Mouse (Mus musculus): ENCODE data around the gene Wipf2.
A peak's percentile ranks its signal among the peaks of the same experiment; 100 is the strongest.

Wipf2 gene

DNA sequence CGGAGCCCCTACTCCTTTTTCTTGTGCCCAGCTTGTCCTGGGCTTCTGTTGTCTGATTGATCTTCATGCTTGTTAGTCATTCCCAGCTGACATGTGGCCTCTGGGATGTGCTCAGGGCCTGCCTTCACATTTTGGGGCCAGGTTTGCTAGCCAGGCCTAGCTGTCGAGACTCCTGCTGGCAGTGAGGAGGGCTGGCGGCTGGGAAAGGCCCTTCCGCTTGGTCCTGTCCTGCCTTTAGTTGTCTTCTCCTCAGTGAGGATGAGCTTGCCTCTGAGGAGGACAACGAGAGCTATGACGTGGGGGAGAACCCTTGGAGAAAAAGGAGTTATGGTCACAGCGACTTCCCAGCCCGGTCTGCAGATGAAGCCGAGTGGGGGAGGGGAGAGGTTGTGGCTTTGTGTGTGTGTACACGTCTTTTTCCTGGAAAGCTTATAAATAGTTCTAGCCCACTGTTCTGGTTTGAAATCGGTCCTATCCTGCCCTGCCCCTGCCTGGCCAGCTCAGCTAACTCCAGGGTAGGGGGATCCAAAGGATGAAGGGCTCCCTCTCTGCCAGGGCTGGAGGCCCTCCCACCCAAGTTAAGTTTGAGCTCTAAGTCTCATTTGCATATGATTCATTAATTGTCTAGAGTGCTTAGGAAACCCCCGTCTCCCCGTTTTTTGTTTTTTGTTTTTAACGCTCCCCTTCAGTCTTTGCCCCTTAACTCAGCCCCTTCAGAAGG is 80.5 kb downstream of the Wipf2 start:
- ATAC-seq (ENCODE audit: low TSS enrichment): no peak

DNA sequence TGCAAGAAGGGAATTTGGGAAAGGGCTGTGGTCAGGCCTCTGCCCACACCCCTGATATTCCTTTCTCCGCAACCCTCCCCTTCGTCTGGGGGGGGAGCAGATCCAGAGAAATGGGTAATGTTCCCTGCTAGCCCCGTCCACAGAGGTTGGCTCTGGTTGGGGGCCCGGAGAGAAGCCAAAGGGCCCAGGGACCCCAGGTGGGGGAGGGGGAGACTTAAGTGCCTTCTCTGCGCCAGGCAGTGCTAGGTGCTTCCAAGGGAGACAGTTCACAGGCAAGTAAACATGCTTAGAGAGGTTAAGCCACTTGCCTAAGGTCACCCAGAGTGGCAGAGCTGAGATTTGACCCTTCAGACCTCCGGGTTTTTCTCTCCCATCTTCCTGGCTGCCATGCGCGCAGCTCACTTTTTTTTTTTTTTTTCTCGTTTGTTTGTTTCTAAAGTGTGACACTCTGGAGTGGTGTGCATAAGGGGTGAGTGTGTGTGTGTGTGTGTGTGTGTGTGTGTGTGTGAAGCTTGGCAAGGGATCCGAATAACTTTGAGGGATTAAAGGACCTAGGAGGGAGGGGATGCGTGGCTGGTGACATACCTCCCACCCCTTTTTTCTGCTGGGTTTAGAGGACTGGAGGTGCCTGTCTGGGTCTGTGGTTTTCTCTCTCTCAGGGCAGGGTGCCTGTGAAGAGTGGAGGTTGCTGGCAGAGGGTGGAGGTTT is 81.6 kb downstream of the Wipf2 start:
- no peak for ATAC-seq (ENCODE audit: low TSS enrichment)

DNA sequence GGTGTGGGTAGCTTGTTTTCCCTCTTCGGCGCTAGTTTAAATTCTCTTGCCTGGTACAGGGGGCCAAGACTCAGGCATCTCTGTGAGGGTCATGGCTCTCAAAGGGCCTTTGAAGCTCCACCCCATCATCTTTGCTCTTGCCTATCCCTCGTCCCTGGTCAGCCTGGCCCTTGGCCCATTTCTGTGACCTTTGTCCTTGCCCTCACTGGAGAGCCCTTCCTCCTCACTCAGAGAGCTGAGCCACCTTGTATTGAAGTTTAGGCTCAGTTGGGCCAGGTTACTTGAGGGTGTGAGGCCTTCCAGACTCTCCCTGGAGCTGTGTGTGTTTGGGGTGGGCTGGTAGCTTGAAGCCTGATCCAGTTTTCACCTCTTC is 82.2 kb downstream of the Wipf2 start:
- no peak for ATAC-seq (ENCODE audit: low TSS enrichment)

DNA sequence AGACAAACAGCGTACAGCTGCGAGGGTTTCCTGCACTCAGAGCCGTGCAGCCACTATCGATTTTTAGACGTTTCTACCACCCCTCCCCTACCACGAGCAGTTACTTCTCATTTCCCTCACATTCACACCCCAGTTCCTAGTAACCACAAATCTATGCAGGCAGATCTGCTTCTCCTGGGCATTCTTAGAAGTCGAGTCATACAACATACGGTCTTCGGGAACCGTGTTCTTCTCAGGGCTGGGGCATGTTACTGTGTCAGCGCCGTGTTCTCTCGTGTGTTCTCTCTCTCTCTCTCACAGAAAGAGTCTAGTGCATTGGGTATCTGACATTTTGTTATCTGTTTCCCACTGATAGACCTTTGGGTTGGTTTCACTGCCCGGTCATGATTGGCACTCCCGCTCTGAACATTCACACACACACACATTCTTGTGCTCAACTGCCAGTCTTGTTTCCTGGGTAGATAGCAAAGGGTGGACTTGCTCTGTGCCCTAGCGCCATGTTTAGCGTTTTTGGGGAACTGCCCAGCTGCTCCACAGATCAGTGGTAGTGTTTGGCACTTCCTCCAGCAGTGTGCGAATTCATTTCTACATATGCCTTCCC is 84.6 kb downstream of the Wipf2 start:
- no peak for ATAC-seq (ENCODE audit: low TSS enrichment)

DNA sequence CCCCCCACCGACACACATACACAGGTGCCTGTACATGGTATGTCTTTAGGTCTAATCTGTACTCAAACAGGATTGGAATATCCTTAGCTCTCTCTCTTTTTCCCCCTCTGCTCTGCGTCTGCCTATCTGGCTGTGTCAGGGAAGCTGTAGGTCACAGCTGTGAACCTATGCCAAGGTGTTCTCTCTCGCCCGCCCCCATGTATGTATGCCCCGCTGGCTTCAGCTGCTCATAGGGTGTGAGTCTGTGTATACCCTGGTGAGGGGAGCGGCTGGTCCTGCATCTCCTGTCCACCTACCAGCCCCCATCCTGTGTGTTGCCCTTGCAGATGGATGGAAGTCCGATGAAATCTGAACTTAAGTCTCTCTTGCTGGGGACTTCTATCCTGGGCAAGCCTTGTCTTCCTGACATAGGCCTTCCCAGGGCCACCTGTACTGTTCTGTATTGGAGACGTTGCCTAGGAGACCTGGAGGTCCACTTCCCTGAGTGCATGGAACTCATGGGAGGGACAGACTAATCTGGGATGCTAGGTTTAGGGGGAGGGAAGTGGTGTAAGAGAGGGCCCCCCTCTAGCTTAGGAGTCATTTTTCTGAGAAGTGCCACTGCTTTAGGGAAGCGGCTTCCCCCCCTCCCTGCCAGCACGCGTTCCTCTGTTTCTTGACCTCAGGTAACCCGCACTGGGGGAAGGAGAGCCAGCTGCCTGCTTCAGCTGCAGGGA is 86.0 kb downstream of the Wipf2 start:
- no peak for ATAC-seq (ENCODE audit: low TSS enrichment)

DNA sequence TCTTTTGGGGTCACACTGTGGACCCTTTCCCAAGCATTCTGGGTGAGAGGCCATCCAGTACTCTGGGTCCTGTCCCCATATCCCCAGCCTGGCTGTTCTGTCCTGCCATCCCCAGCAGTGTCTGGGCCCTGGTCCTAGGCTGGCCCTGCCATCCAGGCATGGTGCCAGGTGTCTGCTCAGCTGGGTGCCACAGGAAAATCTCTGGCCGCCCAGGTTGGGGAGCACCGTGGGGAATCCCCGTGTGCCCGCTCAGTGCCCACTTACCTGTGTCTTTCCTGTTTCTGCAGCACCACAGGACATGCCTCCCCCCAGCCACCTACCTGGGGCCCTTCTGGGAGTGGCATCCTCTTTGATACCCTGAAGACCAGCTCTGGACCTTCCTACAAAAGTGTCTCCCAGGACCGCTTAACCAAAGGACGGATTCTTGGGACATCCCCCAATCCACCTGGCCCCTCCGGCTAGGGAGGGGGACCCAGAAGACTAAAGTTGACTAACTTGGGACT is 86.6 kb downstream of the Wipf2 start:
- no peak for ATAC-seq (ENCODE audit: low TSS enrichment)

DNA sequence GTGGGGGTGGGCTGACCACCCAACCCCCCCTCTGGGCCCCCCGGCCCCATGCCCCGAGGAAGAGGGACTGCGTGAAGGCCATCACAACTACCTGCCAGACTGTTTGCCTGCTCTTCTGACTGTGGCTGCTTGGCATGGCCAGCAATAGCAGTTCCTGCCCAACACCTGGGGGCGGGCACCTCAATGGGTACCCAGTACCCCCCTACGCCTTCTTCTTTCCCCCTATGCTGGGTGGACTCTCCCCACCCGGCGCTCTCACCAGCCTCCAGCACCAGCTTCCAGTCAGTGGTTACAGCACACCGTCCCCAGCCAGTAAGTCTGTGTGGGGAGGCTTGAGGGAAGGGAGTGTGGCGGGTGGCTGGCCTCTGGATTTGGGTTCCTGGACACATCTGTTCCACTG is 87.0 kb downstream of the Wipf2 start:
- no peak for ATAC-seq (ENCODE audit: low TSS enrichment)

DNA sequence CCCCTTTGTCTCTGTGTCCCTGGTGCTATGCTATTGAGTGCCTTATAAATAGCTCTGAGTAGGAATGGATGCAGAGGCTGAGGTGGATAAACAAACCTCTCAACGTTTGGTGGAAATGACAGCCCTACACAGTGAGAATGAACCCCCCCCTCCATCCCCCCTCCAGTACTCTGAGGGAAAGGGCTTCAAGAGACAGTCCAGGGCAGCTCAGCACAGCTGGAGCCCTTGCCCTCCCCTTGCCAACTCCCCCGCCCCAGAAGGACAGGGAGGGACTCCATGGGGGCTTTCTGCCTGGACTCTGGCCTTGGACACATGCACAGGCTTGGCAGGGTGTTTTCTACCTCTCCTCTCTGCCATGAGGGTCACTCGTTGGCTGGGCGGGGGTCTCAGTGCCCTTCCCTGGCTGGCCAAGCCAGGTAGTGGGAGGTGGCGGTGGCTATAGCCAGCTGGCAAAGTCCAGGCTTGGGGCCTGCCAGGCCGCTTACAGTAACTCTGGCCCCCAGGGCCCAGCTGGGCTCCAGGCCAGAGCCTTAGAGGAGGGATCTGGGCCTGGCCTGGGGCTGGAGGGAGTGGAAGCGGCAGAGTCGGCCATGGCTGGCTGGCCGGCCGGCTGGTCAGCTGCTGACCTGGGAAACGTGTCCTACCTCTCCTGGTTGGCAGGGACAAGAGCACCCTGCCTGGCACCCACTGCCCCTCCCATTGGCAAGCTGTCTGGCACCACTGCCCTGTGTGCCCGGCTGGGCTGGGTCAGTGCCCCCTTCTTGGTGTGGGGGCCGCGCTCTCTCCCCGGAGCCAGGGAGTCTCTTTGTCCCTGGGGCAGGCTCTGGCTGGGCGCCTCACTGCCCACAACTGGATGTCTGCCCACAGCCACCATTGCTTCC is 87.8 kb downstream of the Wipf2 start:
- 0 out of 2 replicates have a peak, but pooled peaks have one; percentile 31 for ATAC-seq (ENCODE audit: low TSS enrichment)

DNA sequence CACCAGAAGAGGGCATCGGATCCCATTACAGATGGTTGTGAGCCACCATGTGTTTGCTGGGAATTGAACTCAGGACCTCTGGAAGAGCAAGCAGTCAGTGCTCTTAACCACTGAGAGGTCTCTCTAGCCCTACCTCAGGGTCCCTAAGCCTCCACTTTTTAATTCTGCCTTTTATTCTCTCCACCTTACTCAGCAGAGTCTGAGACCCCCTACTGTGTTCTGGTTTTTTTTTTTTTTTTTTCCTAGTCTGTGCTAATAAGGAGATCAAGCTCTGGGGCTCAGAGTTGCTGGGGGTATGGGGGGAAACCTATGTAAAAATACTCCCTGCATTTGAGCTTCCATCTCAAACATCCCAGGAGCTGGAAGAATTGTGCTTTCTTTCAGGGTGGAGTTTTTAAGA is 88.7 kb downstream of the Wipf2 start:
- no peak for ATAC-seq (ENCODE audit: low TSS enrichment)

DNA sequence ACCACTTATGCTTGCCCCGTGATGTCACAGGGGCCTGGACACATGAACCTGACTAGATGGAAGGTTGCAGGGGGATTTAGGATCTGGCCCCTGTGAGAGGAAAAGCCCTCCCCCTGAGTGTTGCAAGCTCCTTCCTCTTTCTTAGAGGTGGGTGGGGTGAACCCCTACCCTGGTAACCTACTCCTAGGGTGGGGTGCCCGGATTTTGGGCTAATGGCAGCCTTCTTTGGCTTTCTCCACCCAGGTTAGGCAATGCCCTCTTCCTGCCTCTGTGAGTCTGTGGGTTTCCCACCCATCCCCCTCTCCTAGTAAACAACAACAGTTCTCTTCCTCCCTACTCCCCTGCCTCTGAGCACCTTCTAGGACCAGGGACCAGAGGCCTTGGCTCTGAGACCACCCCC is 89.3 kb downstream of the Wipf2 start:
- no peak for ATAC-seq (ENCODE audit: low TSS enrichment)

DNA sequence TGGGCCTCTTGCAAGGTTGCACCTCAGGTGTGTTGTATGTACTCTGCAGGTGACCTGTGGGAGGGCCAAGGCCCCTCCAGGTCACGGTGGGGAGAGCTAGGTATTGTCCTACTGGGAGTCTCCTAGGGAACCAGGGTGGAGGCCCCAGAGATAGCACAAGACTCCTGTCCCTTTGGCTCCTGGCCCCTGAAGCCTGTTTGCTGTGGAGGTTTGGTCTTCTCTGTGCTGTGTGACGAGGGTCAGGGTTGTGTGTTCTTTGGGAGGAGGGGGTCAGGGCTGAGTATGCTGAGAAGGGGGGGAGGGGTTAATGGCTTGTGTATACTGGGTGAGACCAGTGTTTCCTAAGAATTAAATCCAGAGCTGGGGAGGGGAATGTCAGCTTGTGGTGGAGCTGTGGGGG is 89.9 kb downstream of the Wipf2 start:
- ATAC-seq (ENCODE audit: low TSS enrichment): no peak

DNA sequence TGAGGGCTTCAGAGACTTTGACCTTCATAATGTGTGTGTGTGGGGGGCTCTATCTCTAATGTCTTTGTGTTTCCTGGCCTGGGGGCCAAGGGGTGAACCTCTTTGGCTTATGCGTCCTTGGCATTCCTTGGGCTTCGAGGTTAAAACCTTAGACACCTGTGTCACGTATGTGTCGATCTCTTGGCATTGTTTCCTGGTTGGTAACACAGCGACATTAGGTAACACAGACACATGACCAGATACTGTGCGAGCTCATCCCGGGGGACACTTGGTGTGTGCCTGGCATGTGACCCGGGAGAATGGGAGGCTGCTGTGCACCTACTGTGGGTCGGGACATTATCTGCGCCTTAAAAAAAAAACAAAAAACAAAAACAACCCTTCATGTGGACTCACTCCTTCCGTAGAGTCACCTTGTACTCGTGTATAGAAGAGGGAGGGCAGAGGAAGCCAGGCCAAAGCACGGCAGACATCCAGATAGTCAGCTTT is 90.4 kb downstream of the Wipf2 start:
- no peak for ATAC-seq (ENCODE audit: low TSS enrichment)

DNA sequence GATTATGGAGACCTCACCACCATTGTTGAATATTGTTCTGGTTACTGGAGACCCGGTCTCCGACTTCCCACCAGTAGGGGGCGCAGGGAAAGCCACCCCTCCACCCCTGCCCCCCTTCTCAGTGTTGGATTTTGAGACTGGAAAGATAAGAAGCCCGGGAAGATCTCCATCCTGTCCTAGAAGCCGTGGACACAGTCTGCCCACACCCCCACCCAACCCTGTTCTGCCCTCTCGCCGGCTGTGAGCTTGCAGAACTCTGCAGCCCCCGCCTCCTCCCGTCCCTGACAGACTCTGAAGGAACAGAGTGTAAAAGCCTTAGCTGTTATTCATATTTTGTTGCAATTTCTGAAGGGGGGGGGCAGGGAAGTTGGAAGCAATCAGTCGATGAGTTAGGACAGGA is 90.9 kb downstream of the Wipf2 start:
- ATAC-seq (ENCODE audit: low TSS enrichment): peak; percentile 64; the same call in 1 of the 2 replicates

All from frontal cortex, adult (tissue).